ENCODE assay signal across 16 mouse cellular contexts in the genomic region with DNA sequence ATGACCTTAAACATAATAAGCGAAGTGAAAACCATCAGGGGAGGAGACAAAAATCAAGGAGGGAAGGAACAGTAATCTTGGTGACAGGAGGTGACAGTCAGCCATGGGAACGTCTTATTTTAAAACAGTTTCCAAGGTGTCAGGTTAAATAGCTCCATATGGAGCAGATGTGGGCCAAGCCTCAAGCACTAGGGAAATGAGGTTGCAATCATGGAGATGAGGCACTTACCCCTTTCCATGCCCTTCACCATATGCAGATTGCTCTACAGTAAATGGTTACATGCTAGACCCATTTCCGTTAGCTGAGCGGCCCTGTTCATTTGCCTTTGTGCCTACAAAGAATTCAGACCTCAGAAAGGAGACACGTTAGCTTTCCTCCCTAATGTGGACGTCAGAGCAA.
"Had no signal": no experiment of that assay in that cellular context is flagged by ENCODE, and none has a peak within 500 bp of the region (broad histone marks: within the 10 kb centered on the region; RNA-seq: fewer than 3 reads in every experiment).

No protein-coding gene starts in this region.

- H3K4me1 ChIP-seq: limb, embryonic 13.5 days; midbrain, embryonic 10.5 days; neural tube, embryonic 15.5 days had no signal

- H3K27ac ChIP-seq: kidney, postnatal 0 days; limb, embryonic 13.5 days; liver, embryonic 14.5 days; midbrain, embryonic 10.5 days; neural tube, embryonic 15.5 days had no signal

- H3K9ac ChIP-seq: limb, embryonic 13.5 days; liver, embryonic 14.5 days; neural tube, embryonic 15.5 days had no signal

- DNase-seq: kidney, postnatal 36 days; layer of hippocampus, adult 9-11 months; layer of hippocampus, postnatal 36 days; lung, adult 2 months; lung, postnatal 4 days; midbrain, embryonic 14.5 days; right cerebral cortex, adult 18-20 months; right cerebral cortex, postnatal 25 days; thymus, postnatal 4 days had no signal

- H3K4me2 ChIP-seq: limb, embryonic 13.5 days; neural tube, embryonic 15.5 days had no signal

- H3K36me3 ChIP-seq: limb, embryonic 13.5 days; midbrain, embryonic 10.5 days; neural tube, embryonic 15.5 days had no signal

- H3K27me3 ChIP-seq: limb, embryonic 13.5 days; neural tube, embryonic 15.5 days had no signal

- H3K9me3 ChIP-seq: limb, embryonic 13.5 days; midbrain, embryonic 10.5 days; neural tube, embryonic 15.5 days had no signal

- H3K4me3 ChIP-seq: limb, embryonic 13.5 days; midbrain, embryonic 10.5 days; myocyte; neural tube, embryonic 15.5 days had no signal

- ATAC-seq: lung, postnatal 0 days had no signal
